Mouse (Mus musculus) midbrain, embryonic 14.5 days (tissue): ENCODE results near the gene Tmem259. TPM values are rescaled to one million over a fixed set of nuclear protein-coding genes. Genes with fewer than 3 reads are reported as not detected.

Experiments
- ATAC-seq: fragments of 200-750 bp; cut with Nextera tagmentation; 2 replicates; pipeline ENCODE4 v1.8.0; 2017; ENCODE audit warnings: moderate number of reproducible peaks, moderate library complexity; ENCODE audit not compliant: low FRiP score, low TSS enrichment
- DNase-seq: peaks from one replicate; pipeline ENCODE4 v3.0.0-alpha.2; 2015
- H3K27ac ChIP-seq: fragments of 300-500 bp; sonication (generic); replicated peaks from 2 replicates; pipeline ENCODE4 v1.5.1; 2014; ENCODE audit warnings: mild to moderate bottlenecking, low read depth, low read length, moderate library complexity
- H3K27me3 ChIP-seq: fragments of 300-500 bp; sonication (generic); 2 replicates; pipeline ENCODE4 v1.6.1; 2014; ENCODE audit warnings: low read length, control low read depth, mixed read lengths; ENCODE audit not compliant: control insufficient read depth, insufficient read depth
- H3K36me3 ChIP-seq: fragments of 300-500 bp; sonication (generic); 2 replicates; pipeline ENCODE4 v1.6.1; 2014; ENCODE audit warnings: low read length, control low read depth; ENCODE audit not compliant: control insufficient read depth, insufficient read depth
- H3K4me1 ChIP-seq: fragments of 300-500 bp; sonication (generic); 2 replicates; pipeline ENCODE4 v1.6.1; 2014; ENCODE audit warnings: mild to moderate bottlenecking, antibody characterized with exemption, low read length, control low read depth; ENCODE audit not compliant: control insufficient read depth, insufficient read depth
- H3K4me2 ChIP-seq: fragments of 300-500 bp; sonication (generic); 2 replicates; pipeline ENCODE4 v1.6.1; 2014; ENCODE audit warnings: mild to moderate bottlenecking, low read length, moderate library complexity
- H3K4me3 ChIP-seq: fragments of 300-500 bp; sonication (generic); replicated peaks from 2 replicates; pipeline ENCODE4 v1.5.1; 2014; ENCODE audit warnings: low read depth, low read length
- H3K9ac ChIP-seq: fragments of 300-500 bp; sonication (generic); replicated peaks from 2 replicates; pipeline ENCODE4 v1.6.1; 2014; ENCODE audit warnings: mild to moderate bottlenecking, low read length, moderate library complexity
- H3K9me3 ChIP-seq: fragments of 300-500 bp; sonication (generic); 2 replicates; pipeline ENCODE4 v1.6.1; 2016; ENCODE audit warnings: low read length, control low read depth, mixed read lengths; ENCODE audit not compliant: control insufficient read depth
- WGBS: fragments of 180-500 bp; shearing (Covaris S2); extraction: QIAGEN DNeasy Blood & Tissue Kit; methylation state at CpG from one replicate; pipeline ENCODE4 v1.1.7; 2014; 5-methylcytosine and 5-hydroxymethylcytosine counted together
- polyA plus RNA-seq: library from polyadenylated mRNA; unstranded; fragments of >200 nt; fragmentation: Nextera tagmentation; extraction: Ambion mirVana; gene quantifications from 2 replicates; pipeline ENCODE4 v1.2.1, GENCODE M21; 2014

The Tmem259 gene
- polyA plus RNA-seq, 1 experiment from 2014 or later: 20.7 TPM

GRCm38 (mm10) chr10:80019471-80020131 is 35.5 kb upstream of the Tmem259 start:
- Histone ChIP-seq H3K27me3 (peaks cover 17% of the 10 kb centered on the region; the same call in 1 of the 2 replicates), H3K9me3 (no peaks in the 10 kb centered on the region), H3K4me1 (0 out of 2 replicates have a peak, but pooled peaks cover 2% of the 10 kb centered on the region), H3K4me3 (no peak overlapping the region), H3K27ac (no peak overlapping the region), H3K9ac (no peak overlapping the region), H3K36me3 (no peaks in the 10 kb centered on the region), H3K4me2 (no peak overlapping the region)
- DNase-seq: no peak
- ATAC-seq: no peak
- 5% methylated on average over 20 of the region's 20 CpGs for WGBS

- ATAC-seq: no peak
- Histone ChIP-seq H3K9ac (no peak overlapping the region), H3K4me3 (no peak overlapping the region), H3K4me1 (0 out of 2 replicates have a peak, but pooled peaks cover 2% of the 10 kb centered on the region), H3K36me3 (no peaks in the 10 kb centered on the region), H3K4me2 (no peak overlapping the region), H3K27me3 (peaks cover 25% of the 10 kb centered on the region), H3K27ac (no peak overlapping the region), H3K9me3 (no peaks in the 10 kb centered on the region)
- WGBS: 10% methylated on average over 13 of the region's 15 CpGs
- DNase-seq: no peak
These were observed 34.7 kb upstream of the Tmem259 start for GRCm38 (mm10) chr10:80018739-80019297.

- H3K27ac ChIP-seq: no peak overlapping the region
- H3K4me3 ChIP-seq: no peak overlapping the region
- no peak for ATAC-seq
- 83% methylated on average over 14 of the region's 14 CpGs for WGBS
- no peaks in the 10 kb centered on the region for H3K36me3 ChIP-seq
- no peak overlapping the region for H3K4me2 ChIP-seq
- DNase-seq: no peak
- H3K27me3 ChIP-seq: peaks cover 35% of the 10 kb centered on the region
- H3K4me1 ChIP-seq: 0 out of 2 replicates have a peak, but pooled peaks cover 2% of the 10 kb centered on the region
- no peak overlapping the region for H3K9ac ChIP-seq
- no peaks in the 10 kb centered on the region for H3K9me3 ChIP-seq
These were observed 33.6 kb upstream of the Tmem259 start for GRCm38 (mm10) chr10:80017771-80018170.

- Histone ChIP-seq H3K9ac (no peak overlapping the region), H3K27me3 (peaks cover 36% of the 10 kb centered on the region), H3K36me3 (no peaks in the 10 kb centered on the region), H3K4me3 (no peak overlapping the region), H3K27ac (no peak overlapping the region), H3K4me2 (no peak overlapping the region), H3K9me3 (no peaks in the 10 kb centered on the region), H3K4me1 (0 out of 2 replicates have a peak, but pooled peaks cover 2% of the 10 kb centered on the region)
- ATAC-seq (no peak), DNase-seq (no peak)
- WGBS: 77% methylated on average over 3 of the region's 3 CpGs
These were observed 33.2 kb upstream of the Tmem259 start for GRCm38 (mm10) chr10:80017361-80017760.

GRCm38 (mm10) chr10:80016931-80017330 is 32.8 kb upstream of the Tmem259 start:
- H3K4me3 ChIP-seq: no peak overlapping the region
- peaks cover 40% of the 10 kb centered on the region for H3K27me3 ChIP-seq
- no peak for ATAC-seq
- WGBS: 89% methylated on average over 10 of the region's 10 CpGs
- H3K36me3 ChIP-seq: no peaks in the 10 kb centered on the region
- no peak for DNase-seq
- H3K9ac ChIP-seq: no peak overlapping the region
- H3K9me3 ChIP-seq: no peaks in the 10 kb centered on the region
- no peak overlapping the region for H3K4me2 ChIP-seq
- 0 out of 2 replicates have a peak, but pooled peaks cover 2% of the 10 kb centered on the region for H3K4me1 ChIP-seq
- H3K27ac ChIP-seq: no peak overlapping the region

GRCm38 (mm10) chr10:80016511-80016910 is 32.4 kb upstream of the Tmem259 start, which contains the start of gene Arhgap45:
Gene Arhgap45, plus strand, starts transcription at chr10:80016653.
- Histone ChIP-seq H3K27ac (no peak within 1 kb of the TSS), H3K36me3 (peaks cover 1% of the 10 kb centered on the region; the same call in 1 of the 2 replicates), H3K4me2 (no peak within 1 kb of the TSS), H3K9ac (no peak within 1 kb of the TSS), H3K4me1 (0 out of 2 replicates have a peak, but pooled peaks cover 2% of the 10 kb centered on the region), H3K27me3 (peaks cover 40% of the 10 kb centered on the region), H3K9me3 (0 out of 2 replicates have a peak, but pooled peaks cover under 1% of the 10 kb centered on the region), H3K4me3 (no peak within 1 kb of the TSS)
- DNase-seq (no peak), ATAC-seq (no peak)
- WGBS: 69% methylated on average over 11 of the region's 11 CpGs

- no peak for DNase-seq
- Histone ChIP-seq H3K4me1 (0 out of 2 replicates have a peak, but pooled peaks cover 2% of the 10 kb centered on the region), H3K27me3 (peaks cover 40% of the 10 kb centered on the region), H3K4me3 (no peak overlapping the region), H3K4me2 (no peak overlapping the region), H3K27ac (no peak overlapping the region), H3K9ac (no peak overlapping the region), H3K9me3 (peaks cover 10% of the 10 kb centered on the region), H3K36me3 (peaks cover 9% of the 10 kb centered on the region; the same call in 1 of the 2 replicates)
- WGBS: 84% methylated on average over 10 of the region's 10 CpGs
- ATAC-seq: no peak
These were observed 31.5 kb upstream of the Tmem259 start for GRCm38 (mm10) chr10:80015583-80015982.

- Histone ChIP-seq H3K27ac (no peak overlapping the region), H3K9me3 (peaks cover 19% of the 10 kb centered on the region), H3K4me1 (0 out of 2 replicates have a peak, but pooled peaks cover 2% of the 10 kb centered on the region), H3K36me3 (peaks cover 11% of the 10 kb centered on the region), H3K27me3 (peaks cover 38% of the 10 kb centered on the region), H3K4me2 (no peak overlapping the region), H3K4me3 (no peak overlapping the region), H3K9ac (no peak overlapping the region)
- DNase-seq (no peak), ATAC-seq (no peak)
- 21% methylated on average over 28 of the region's 28 CpGs for WGBS
These were observed 30.6 kb upstream of the Tmem259 start for GRCm38 (mm10) chr10:80014484-80015290.
